Mouse (Mus musculus): ENCODE results near the gene Tex13a. TPM values are rescaled to one million over a fixed set of nuclear protein-coding genes. Genes with fewer than 3 reads are reported as not detected.

Gene Tex13a
- not detected for polyA plus RNA-seq (2014; fragmentation: Illumina TruSeq; extraction: RNeasy Lipid Tissue Mini Kit (QIAGEN cat#74804); ENCODE audit: low read depth, low replicate concordance)

DNA sequence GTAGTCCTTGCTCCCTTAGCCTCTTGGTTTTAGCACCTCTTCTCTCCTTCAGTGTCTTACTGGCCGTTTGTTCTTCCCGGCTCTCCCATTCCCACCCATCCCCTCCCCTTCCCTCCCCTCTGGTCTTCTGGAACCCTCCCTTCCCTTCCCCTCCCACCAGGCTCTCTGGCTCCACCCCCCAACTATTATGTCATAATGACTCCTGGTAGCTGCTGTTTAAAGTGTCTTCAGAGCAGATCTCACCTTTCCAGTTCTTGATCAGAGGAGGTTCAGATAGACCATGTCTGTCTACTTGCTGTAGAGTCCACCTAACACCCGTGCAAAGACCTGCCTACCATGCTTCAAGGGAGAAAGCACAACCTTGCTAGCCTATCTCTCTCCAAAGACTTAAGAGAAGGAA is at the start of gene Tex13a:
Gene Tex13a (minus strand): TSS at position 101 of the 400 bp plus-strand sequence.

Data from adrenal gland, adult 10 weeks (tissue).